Mouse (Mus musculus) MEL (cell line): Measurements from ENCODE around the gene Vash2. TPM values are rescaled to one million over a fixed set of nuclear protein-coding genes. Genes with fewer than 3 reads are reported as not detected.

Experiments
- DNase-seq: peaks from one replicate; pipeline ENCODE4 v3.0.0; 2011; ENCODE audit warnings: low read depth, low spot score
- H3K27ac ChIP-seq: 2 replicates; pipeline ENCODE4 v1.5.1; 2012; ENCODE audit warnings: low read depth, mild to moderate bottlenecking, control low read depth, low read length, moderate library complexity; ENCODE audit not compliant: control insufficient read depth
- H3K27me3 ChIP-seq, 2 experiments: fragments of 150-350 bp in 1 of 2; sonication (generic) in 1 of 2; 2 replicates each; pipeline ENCODE4 v1.6.1; 2012; ENCODE audit warnings: low read length in 2 of 2, mild to moderate bottlenecking in 2 of 2, improper control_type of control experiment in 1 of 2, moderate library complexity in 1 of 2; ENCODE audit not compliant: insufficient read depth in 2 of 2, control insufficient read depth in 1 of 2
- H3K36me3 ChIP-seq, 2 experiments: 2 replicates each; pipeline ENCODE4 v1.6.1; 2012 to 2014; ENCODE audit warnings: low read length in 2 of 2, improper control_type of control experiment in 1 of 2, inconsistent platforms in 1 of 2, mild to moderate bottlenecking in 1 of 2; ENCODE audit not compliant: insufficient read depth in 2 of 2, control insufficient read depth in 1 of 2
- H3K4me1 ChIP-seq, 2 experiments: fragments of 150-350 bp in 1 of 2; sonication (generic) in 1 of 2; 2 replicates each; pipeline ENCODE4 v1.6.1; 2012; ENCODE audit warnings: low read length in 2 of 2, improper control_type of control experiment in 1 of 2, mild to moderate bottlenecking in 1 of 2; ENCODE audit not compliant: insufficient read depth in 2 of 2, control insufficient read depth in 1 of 2
- H3K4me3 ChIP-seq, 2 experiments: fragments of 150-350 bp in 1 of 2; sonication (generic) in 1 of 2; 2 replicates each; pipeline ENCODE4 v1.5.1; 2012; ENCODE audit warnings: low read depth in 2 of 2, low read length in 2 of 2, mild to moderate bottlenecking in 2 of 2, moderate library complexity in 2 of 2, control low read depth in 1 of 2, improper control_type of control experiment in 1 of 2; ENCODE audit not compliant: control insufficient read depth in 1 of 2, insufficient read depth in 1 of 2
- H3K79me2 ChIP-seq: 2 replicates; pipeline ENCODE4 v1.6.1; 2012; ENCODE audit warnings: mild to moderate bottlenecking, low read length, moderate library complexity; ENCODE audit not compliant: control insufficient read depth, poor library complexity, insufficient read depth
- H3K9ac ChIP-seq: 2 replicates; pipeline ENCODE4 v1.6.1; 2012; ENCODE audit warnings: low read depth, mild to moderate bottlenecking, control low read depth, low read length, moderate library complexity; ENCODE audit not compliant: control insufficient read depth, poor library complexity, severe bottlenecking
- H3K9me3 ChIP-seq: fragments of 150-350 bp; sonication (generic); replicated peaks from 2 replicates; pipeline ENCODE4 v1.6.1; 2012; ENCODE audit warnings: mild to moderate bottlenecking, low read length, improper control_type of control experiment, moderate library complexity; ENCODE audit not compliant: insufficient read depth
- BHLHE40 ChIP-seq: IDR thresholded peaks from 2 replicates; pipeline ENCODE4 v1.6.1; 2012; ENCODE audit warnings: low read depth, mild to moderate bottlenecking, inconsistent platforms, low read length, improper control_type of control experiment, borderline replicate concordance
- CHD1 ChIP-seq: IDR thresholded peaks from 2 replicates; pipeline ENCODE4 v1.6.1; 2012; ENCODE audit warnings: low read depth, mild to moderate bottlenecking, inconsistent platforms, low read length, improper control_type of control experiment
- CHD2 ChIP-seq: IDR thresholded peaks from 2 replicates; pipeline ENCODE4 v1.6.1; 2011; ENCODE audit warnings: low read length, improper control_type of control experiment
- CTCF ChIP-seq, 3 experiments: IDR thresholded peaks in 2 of 3; conservative IDR thresholded peaks in 1 of 3; 2 replicates each; pipeline ENCODE4 v1.5.1; 2011 to 2012; ENCODE audit warnings: low read length in 3 of 3, low read depth in 2 of 3, mild to moderate bottlenecking in 2 of 3, improper control_type of control experiment in 1 of 3, inconsistent platforms in 1 of 3, mixed read lengths in 1 of 3, moderate library complexity in 1 of 3; ENCODE audit not compliant: control insufficient read depth in 1 of 3, insufficient read depth in 1 of 3, poor library complexity in 1 of 3, severe bottlenecking in 1 of 3
- E2F4 ChIP-seq: IDR thresholded peaks from 2 replicates; pipeline ENCODE4 v1.6.1; 2011; ENCODE audit warnings: low read depth, low read length, improper control_type of control experiment, borderline replicate concordance
- ELF1 ChIP-seq: IDR thresholded peaks from 2 replicates; pipeline ENCODE4 v1.6.1; 2014; ENCODE audit warnings: low read depth, mild to moderate bottlenecking, inconsistent platforms, low read length, improper control_type of control experiment, moderate library complexity
- EP300 ChIP-seq, 2 experiments: IDR thresholded peaks; 2 replicates each; pipeline ENCODE4 v1.6.1; 2011; ENCODE audit warnings: improper control_type of control experiment in 2 of 2, low read length in 2 of 2, low read depth in 1 of 2, mild to moderate bottlenecking in 1 of 2
- GABPA ChIP-seq: IDR thresholded peaks from 2 replicates; pipeline ENCODE4 v1.6.1; 2012; ENCODE audit warnings: low read depth, mild to moderate bottlenecking, inconsistent platforms, low read length, improper control_type of control experiment, moderate library complexity
- GATA1 ChIP-seq: IDR thresholded peaks from 2 replicates; pipeline ENCODE4 v1.6.1; 2011; ENCODE audit warnings: low read depth, low read length, improper control_type of control experiment
- HCFC1 ChIP-seq: IDR thresholded peaks from 2 replicates; pipeline ENCODE4 v1.6.1; 2012; ENCODE audit warnings: low read depth, mild to moderate bottlenecking, inconsistent platforms, low read length, improper control_type of control experiment, moderate library complexity
- JUND ChIP-seq: IDR thresholded peaks from 2 replicates; pipeline ENCODE4 v1.6.1; 2011; ENCODE audit warnings: low read depth, mild to moderate bottlenecking, improper control_type of control experiment, low read length
- KAT2A ChIP-seq: conservative IDR thresholded peaks from 2 replicates; pipeline ENCODE4 v1.6.1; 2012; ENCODE audit warnings: low read depth, low read length, improper control_type of control experiment, inconsistent platforms
- MAFK ChIP-seq: IDR thresholded peaks from 2 replicates; pipeline ENCODE4 v1.6.1; 2011; ENCODE audit warnings: low read depth, mild to moderate bottlenecking, low read length, improper control_type of control experiment, borderline replicate concordance
- MAX ChIP-seq: IDR thresholded peaks from 2 replicates; pipeline ENCODE4 v1.6.1; 2011; ENCODE audit warnings: low read length, improper control_type of control experiment
- MAZ ChIP-seq: IDR thresholded peaks from 2 replicates; pipeline ENCODE4 v1.6.1; 2012; ENCODE audit warnings: low read depth, mild to moderate bottlenecking, inconsistent platforms, low read length, improper control_type of control experiment
- MEF2A ChIP-seq: IDR thresholded peaks from 2 replicates; pipeline ENCODE4 v1.6.1; 2014; ENCODE audit warnings: low read depth, mild to moderate bottlenecking, inconsistent platforms, low read length, improper control_type of control experiment; ENCODE audit not compliant: poor library complexity, insufficient replicate concordance, severe bottlenecking; ENCODE audit errors: extremely low read depth
- MXI1 ChIP-seq: IDR thresholded peaks from 2 replicates; pipeline ENCODE4 v1.6.1; 2011; ENCODE audit warnings: mild to moderate bottlenecking, low read depth, low read length, improper control_type of control experiment
- MYB ChIP-seq: IDR thresholded peaks from 2 replicates; pipeline ENCODE4 v1.6.1; 2011; ENCODE audit warnings: mild to moderate bottlenecking, low read depth, low read length, improper control_type of control experiment
- MYC ChIP-seq: IDR thresholded peaks from 2 replicates; pipeline ENCODE4 v1.6.1; 2011; ENCODE audit warnings: low read depth, mild to moderate bottlenecking, low read length, improper control_type of control experiment, moderate library complexity
- NELFE ChIP-seq: IDR thresholded peaks from 2 replicates; pipeline ENCODE4 v1.6.1; 2011; ENCODE audit warnings: low read depth, low read length, improper control_type of control experiment
- POLR2A ChIP-seq, 2 experiments: IDR thresholded peaks; 2 replicates each; pipeline ENCODE4 v1.6.1; 2011 to 2012; ENCODE audit warnings: low read length in 2 of 2, mild to moderate bottlenecking in 2 of 2, control low read depth in 1 of 2, improper control_type of control experiment in 1 of 2, low read depth in 1 of 2, moderate library complexity in 1 of 2; ENCODE audit not compliant: control insufficient read depth in 1 of 2, insufficient read depth in 1 of 2, poor library complexity in 1 of 2
- POLR2AphosphoS2 ChIP-seq: IDR thresholded peaks from 2 replicates; pipeline ENCODE4 v1.6.1; 2011; ENCODE audit warnings: low read length, improper control_type of control experiment
- POLR2AphosphoS5 ChIP-seq: IDR thresholded peaks from 2 replicates; pipeline ENCODE4 v1.6.1; 2012; ENCODE audit warnings: low read depth, borderline replicate concordance, mild to moderate bottlenecking, inconsistent platforms, low read length, moderate library complexity, mixed read lengths
- RAD21 ChIP-seq: IDR thresholded peaks from 2 replicates; pipeline ENCODE4 v1.6.1; 2011; ENCODE audit warnings: mild to moderate bottlenecking, low read depth, low read length, improper control_type of control experiment
- RCOR1 ChIP-seq: IDR thresholded peaks from 2 replicates; pipeline ENCODE4 v1.6.1; 2012; ENCODE audit warnings: low read depth, mild to moderate bottlenecking, inconsistent platforms, low read length, improper control_type of control experiment
- SIN3A ChIP-seq: IDR thresholded peaks from 2 replicates; pipeline ENCODE4 v1.6.1; 2012; ENCODE audit warnings: low read length, improper control_type of control experiment, inconsistent platforms
- SMC3 ChIP-seq: IDR thresholded peaks from 2 replicates; pipeline ENCODE4 v1.6.1; 2011; ENCODE audit warnings: low read depth, low read length, improper control_type of control experiment
- TAL1 ChIP-seq: IDR thresholded peaks from 2 replicates; pipeline ENCODE4 v1.6.1; 2012; ENCODE audit warnings: mild to moderate bottlenecking, inconsistent platforms, low read length, moderate library complexity, mixed read lengths
- TBP ChIP-seq: IDR thresholded peaks from 2 replicates; pipeline ENCODE4 v1.8.0; 2011; ENCODE audit warnings: low read depth, low read length, improper control_type of control experiment
- TCF12 ChIP-seq: IDR thresholded peaks from 2 replicates; pipeline ENCODE4 v1.6.1; 2014; ENCODE audit warnings: low read depth, mild to moderate bottlenecking, inconsistent platforms, low read length, improper control_type of control experiment, moderate library complexity
- UBTF ChIP-seq: IDR thresholded peaks from 2 replicates; pipeline ENCODE4 v1.6.1; 2012; ENCODE audit warnings: low read depth, mild to moderate bottlenecking, inconsistent platforms, low read length, improper control_type of control experiment, moderate library complexity, borderline replicate concordance; ENCODE audit not compliant: insufficient read depth
- USF1 ChIP-seq: IDR thresholded peaks from 2 replicates; pipeline ENCODE4 v1.6.1; 2014; ENCODE audit warnings: low read depth, mild to moderate bottlenecking, inconsistent platforms, low read length, improper control_type of control experiment, moderate library complexity
- USF2 ChIP-seq, 2 experiments: IDR thresholded peaks; 2 replicates each; pipeline ENCODE4 v1.6.1; 2011 to 2012; ENCODE audit warnings: improper control_type of control experiment in 2 of 2, low read length in 2 of 2, borderline replicate concordance in 1 of 2, inconsistent platforms in 1 of 2, low read depth in 1 of 2, mild to moderate bottlenecking in 1 of 2; ENCODE audit not compliant: insufficient read depth in 1 of 2
- ZC3H11A ChIP-seq: IDR thresholded peaks from 2 replicates; pipeline ENCODE4 v1.6.1; 2012; ENCODE audit warnings: low read depth, mild to moderate bottlenecking, inconsistent platforms, low read length, improper control_type of control experiment
- ZKSCAN1 ChIP-seq: IDR thresholded peaks from 2 replicates; pipeline ENCODE4 v1.6.1; 2012; ENCODE audit warnings: low read depth, mild to moderate bottlenecking, inconsistent platforms, low read length, improper control_type of control experiment, moderate library complexity
- ZMIZ1 ChIP-seq: IDR thresholded peaks from 2 replicates; pipeline ENCODE4 v1.6.1; 2012; ENCODE audit warnings: low read depth, mild to moderate bottlenecking, inconsistent platforms, low read length, improper control_type of control experiment, moderate library complexity
- polyA plus RNA-seq, 2 experiments: library from polyadenylated mRNA; stranded (reverse) in 1 of 2; unstranded in 1 of 2; fragments of >175 nt in 1 of 2; fragments of >200 nt in 1 of 2; gene quantifications; 2 replicates each; pipeline versions ENCODE4 v1.2.1 to v1.2.4; 2012; ENCODE audit warnings: low replicate concordance in 2 of 2, low read depth in 1 of 2; ENCODE audit not compliant: insufficient read length in 2 of 2, insufficient read depth in 1 of 2, missing spikeins in 1 of 2
- total RNA-seq: library from RNA; depleted of rRNA; stranded (reverse); fragments of 300-350 nt; gene quantifications from 2 replicates; pipeline ENCODE4 v1.2.3, GENCODE M21; 2012

Gene Vash2
- total and polyA plus RNA-seq, 3 experiments = 2.6 to 9.8 TPM; not detected in 1

GRCm38 (mm10) chr1:190911415-190912123 lies 67.5 kb downstream of the Vash2 start, which contains the start of gene Rps6kc1:
Rps6kc1 (minus strand) TSS chr1:190911770.
- Histone ChIP-seq H3K9ac (peak within 1 kb of the TSS; percentile 82), H3K27me3 (no peaks in the 10 kb centered on the region), H3K9me3 (no peaks in the 10 kb centered on the region), H3K36me3 (peaks cover 0 to 10% of the 10 kb centered on the region in 2 experiments; a peak in 3 of 4 replicates), H3K4me1 (peaks cover 0 to 9% of the 10 kb centered on the region in 2 experiments), H3K27ac (peak within 1 kb of the TSS; percentile 18), H3K4me3 (peak within 1 kb of the TSS; percentile 80 to 93), H3K79me2 (peaks cover 17% of the 10 kb centered on the region)
- DNase-seq = peak; percentile 91
- TF ChIP-seq ZKSCAN1 (no peak), ZMIZ1 (peak; percentile 51; the same call in 1 of the 2 replicates), SMC3 (no peak), MXI1 (peak; percentile 93), HCFC1 (peak; percentile 89), JUND (no peak), MYB (no peak), TCF12 (0 out of 2 replicates have a peak, but pooled peaks have one; percentile 45), TAL1 (no peak), RCOR1 (no peak), MAX (0 out of 2 replicates have a peak, but pooled peaks have one; percentile 28), SIN3A (peak; percentile 95), MAZ (peak; percentile 90; the same call in 1 of the 2 replicates), POLR2A (IDR thresholded peaks at IDR 0.05; ENCODE audit: control insufficient read depth in 1 of 2, insufficient read depth in 1 of 2, low read depth in 1 of 2, low read length in 2 of 2, poor library complexity in 1 of 2) (peak; percentile 79 to 89), KAT2A (peak; percentile 68; the same call in 1 of the 2 replicates), CTCF (IDR thresholded peaks at IDR 0.05 in 2 of 3, conservative IDR thresholded peaks at IDR 0.05 in 1 of 3; ENCODE audit: control insufficient read depth in 1 of 3, insufficient read depth in 1 of 3, low read depth in 2 of 3, low read length in 3 of 3, poor library complexity in 1 of 3, severe bottlenecking in 1 of 3) (no peak), E2F4 (no peak), USF1 (no peak), GATA1 (peak; percentile 29; the same call in 1 of the 2 replicates), RAD21 (no peak), BHLHE40 (no peak), UBTF (no peak), GABPA (no peak), POLR2AphosphoS2 (peak; percentile 80), CHD1 (no peak), TBP (peak; percentile 56), CHD2 (peak; percentile 44; the same call in 1 of the 2 replicates), ELF1 (peak; percentile 71; the same call in 1 of the 2 replicates), MEF2A (no peak), USF2 (IDR thresholded peaks at IDR 0.05; ENCODE audit: borderline replicate concordance in 1 of 2, insufficient read depth in 1 of 2, low read depth in 1 of 2, low read length in 2 of 2) (no peak), POLR2AphosphoS5 (no peak), EP300 (IDR thresholded peaks at IDR 0.05; ENCODE audit: low read depth in 1 of 2, low read length in 2 of 2) (no peak), ZC3H11A (no peak), MYC (peak; percentile 61; the same call in 1 of the 2 replicates), NELFE (peak; percentile 89), MAFK (no peak)
